Mouse (Mus musculus) 416B (cell line): Measurements from ENCODE around the gene Popdc3.
"Not testable (repeated sequence)": the region's sequence is repeated elsewhere in the genome, so short reads cannot be mapped to it uniquely, and the experiment has no call there.

ENCODE experiments used
- DNase-seq: peaks from one replicate; pipeline ENCODE4 v3.0.0; 2011; ENCODE audit warnings: low read depth

Popdc3 gene

DNA sequence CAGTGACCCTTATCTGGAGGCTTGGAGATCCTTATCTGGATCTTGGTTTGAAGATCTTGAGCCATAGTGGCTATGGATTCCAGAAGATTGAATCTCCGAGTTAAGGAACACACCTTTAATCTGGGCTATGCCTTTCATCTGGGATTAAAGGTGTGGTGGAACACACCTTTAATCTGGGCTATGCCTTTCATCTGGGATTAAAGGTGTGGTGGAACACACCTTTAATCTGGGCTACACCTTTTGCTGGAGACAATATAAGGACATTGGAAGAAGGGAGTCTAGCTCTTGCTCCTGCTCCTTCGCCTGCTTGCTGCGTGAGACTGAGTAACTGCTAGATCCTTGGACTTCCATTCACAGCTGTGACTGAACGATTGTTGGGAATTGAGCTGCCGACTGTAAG lies at the start of gene Popdc3:
Gene Popdc3, plus strand, starts transcription at position 301 of the 400 bp plus-strand sequence.
- not testable (repeated sequence) for DNase-seq

DNA sequence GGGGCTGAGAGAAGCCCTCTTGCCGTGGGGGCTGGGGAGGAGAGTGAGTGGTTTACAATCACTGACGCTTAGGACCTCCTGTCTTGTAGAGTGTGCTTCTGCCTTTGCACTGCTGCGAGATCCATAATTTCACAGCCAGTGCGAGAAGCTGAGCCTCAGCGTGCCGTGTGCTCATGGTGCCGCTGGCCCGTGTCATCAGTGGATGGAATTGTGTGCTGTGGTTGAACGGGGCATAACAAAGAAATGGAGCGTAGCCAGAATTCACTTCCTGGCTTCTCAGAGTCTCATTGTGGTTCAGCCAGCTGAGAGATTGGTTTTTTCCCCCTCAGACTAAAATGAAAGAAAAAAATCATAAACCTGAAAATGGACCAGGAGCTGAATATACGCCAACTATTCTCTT lies 48.8 kb upstream of the Popdc3 start:
- DNase-seq: peak; percentile 15

DNA sequence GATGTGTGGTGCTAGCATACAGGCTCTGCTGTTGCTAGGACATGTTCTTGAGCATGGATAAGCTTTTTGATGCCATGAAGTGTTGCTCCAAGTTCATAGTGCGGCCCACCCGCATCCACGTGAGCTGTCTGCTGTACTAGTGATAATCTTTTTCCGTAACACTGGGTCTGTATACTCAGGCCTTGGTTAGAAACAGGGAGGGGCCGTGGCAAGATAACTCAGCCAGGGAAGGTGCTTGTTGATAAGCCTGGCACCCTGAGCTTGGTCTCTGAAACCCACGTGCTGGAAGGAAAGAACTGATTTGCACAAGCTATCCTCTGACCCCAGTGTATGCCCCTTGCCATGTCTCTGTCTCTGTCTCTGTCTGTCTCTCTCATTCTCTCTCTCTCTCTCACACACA lies 47.9 kb upstream of the Popdc3 start:
- DNase-seq: no peak

DNA sequence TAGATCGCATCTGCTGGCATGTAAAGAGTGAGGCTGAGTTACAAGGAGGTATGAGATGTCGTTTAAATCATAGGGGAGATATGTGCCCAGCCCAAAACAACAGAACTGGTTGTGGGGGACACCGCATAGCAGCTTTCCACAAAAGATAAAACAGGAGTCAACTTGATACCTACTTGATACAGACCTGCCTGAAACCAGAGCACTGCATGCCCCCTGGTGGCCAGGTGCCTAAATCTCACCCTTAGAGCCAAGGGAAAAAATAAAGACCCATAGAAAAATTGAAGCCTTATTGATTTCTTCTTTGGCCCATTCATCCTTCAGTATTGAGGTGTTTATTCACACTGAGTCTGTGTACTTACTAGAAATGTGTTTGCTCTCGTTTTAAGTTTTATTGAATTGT lies 45.5 kb upstream of the Popdc3 start:
- no peak for DNase-seq

DNA sequence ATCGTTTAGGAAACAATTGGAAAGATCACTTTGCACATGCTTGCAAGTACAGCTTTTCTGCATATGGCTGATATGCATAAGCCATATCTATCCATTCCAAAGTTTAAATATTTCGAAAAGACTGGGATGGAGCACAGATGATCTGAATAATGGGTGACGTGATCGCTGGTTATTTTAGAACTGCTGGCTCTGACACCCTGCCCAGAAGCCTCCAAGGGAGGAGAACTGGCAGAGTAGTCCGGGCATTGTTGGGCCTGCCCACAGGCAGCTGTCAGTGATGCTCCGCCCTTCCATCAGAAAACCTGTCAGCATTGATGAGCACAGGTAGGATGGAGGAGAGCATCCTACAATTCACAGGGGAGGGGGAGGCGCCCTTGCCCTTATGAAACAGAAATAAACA lies 41.1 kb upstream of the Popdc3 start:
- no peak for DNase-seq

DNA sequence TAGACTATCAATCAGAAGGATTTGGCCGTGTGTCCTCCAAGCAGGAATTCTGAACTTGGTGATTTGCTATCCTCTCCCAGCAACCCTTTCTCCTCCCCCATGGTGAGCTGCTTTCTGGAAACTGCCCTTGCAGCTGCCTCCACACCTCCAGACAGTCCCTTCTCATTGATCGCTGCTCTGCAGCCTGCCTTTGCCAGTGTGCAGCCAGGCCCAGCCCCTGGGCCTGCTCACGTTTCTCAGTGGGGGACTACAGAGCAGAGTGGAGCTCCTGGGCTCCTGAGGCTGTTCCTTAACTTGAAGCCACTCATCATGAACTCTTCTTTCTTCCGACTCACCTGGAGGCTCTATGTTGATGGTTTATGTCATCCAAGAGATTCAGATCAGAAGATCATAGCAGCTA lies 38.0 kb upstream of the Popdc3 start:
- no peak for DNase-seq

DNA sequence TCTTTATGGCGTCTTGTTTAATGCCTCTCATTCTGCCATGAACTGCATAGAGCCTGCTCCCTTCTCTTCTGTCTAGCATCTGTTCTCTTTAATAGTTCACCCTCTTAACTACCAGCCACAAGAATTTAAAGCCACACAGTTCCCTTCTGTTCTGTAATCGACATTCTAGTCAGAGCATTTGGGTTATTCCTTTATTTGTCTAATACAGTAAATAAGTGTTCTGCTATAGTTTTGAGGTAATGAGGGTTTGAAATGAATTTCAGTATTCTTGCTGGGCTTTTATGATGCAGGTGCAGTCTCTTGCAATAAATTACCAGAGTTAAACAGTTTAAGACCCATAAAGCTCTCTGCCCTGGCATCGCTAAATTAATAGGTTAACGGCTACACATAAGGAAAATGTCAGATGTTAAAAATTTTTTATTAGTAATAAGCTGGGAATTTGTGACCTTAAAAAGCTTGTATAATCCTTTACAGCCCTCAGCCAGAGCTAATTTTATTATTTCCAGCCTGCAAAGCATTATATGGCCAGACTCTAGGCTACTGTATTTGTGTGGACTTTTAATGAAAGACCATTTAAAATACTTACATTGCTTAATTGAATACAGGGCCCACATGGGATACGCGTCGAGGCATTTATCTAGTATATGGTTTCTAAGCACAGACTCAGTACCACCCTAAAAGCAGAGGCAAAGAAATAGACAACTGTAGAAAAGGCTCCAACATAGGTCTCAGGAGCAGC lies 37.3 kb upstream of the Popdc3 start:
- no peak for DNase-seq

DNA sequence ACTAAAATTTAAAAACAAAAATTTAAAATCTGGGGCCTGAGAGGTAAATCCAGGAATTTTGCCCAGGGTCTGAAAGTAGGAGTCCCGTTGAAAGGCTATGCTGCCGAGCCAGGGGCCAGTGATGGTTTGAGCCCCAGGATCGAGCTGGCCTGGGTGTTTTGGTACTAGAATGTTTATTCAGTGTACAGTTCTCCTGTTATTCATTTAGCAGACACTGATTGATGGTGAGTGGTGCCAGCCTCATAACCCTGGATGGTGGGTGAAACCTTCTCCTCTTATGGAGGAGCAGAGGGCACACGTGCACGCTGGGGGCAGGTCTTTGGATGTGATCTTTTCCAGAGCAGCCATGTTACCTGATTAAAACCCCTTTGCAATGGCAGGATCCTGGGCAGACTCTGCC lies 35.5 kb upstream of the Popdc3 start:
- no peak for DNase-seq

DNA sequence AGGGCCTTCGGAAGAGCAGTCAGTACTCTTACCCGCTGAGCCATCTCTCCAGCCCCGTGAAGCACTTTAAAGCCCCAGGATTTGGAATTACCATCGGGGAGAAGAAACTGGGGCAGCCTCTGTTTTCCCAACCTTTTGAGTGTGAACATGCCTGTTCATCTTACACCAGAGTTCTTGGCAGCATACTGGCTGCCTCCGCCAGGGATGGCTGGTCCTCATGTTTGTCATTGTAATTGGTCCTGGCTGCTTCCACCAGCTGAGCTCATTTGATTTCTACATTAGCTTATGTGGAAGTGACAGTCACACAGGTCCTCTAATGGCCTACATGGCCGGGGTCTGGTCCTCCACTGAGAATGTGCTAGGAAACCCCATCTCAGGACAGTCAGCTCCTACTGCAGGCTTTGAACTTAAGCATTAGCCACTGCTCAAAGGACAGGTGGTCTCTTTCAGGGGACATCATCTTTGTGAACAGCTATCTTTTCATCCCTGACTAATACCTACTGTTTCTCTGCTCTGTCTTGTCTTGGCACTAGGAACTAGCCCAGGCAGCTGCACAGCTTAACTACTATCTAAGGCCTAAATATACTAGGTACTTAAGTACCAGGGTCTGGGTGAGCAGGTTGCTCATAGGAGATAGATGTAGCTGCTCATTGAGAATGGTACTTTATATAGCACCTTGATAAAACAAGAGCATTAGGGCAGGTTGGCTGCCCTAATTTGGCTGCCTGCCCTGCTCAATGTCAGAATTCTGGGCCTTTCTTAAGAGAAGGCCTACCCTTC lies 33.7 kb upstream of the Popdc3 start:
- DNase-seq: no peak

DNA sequence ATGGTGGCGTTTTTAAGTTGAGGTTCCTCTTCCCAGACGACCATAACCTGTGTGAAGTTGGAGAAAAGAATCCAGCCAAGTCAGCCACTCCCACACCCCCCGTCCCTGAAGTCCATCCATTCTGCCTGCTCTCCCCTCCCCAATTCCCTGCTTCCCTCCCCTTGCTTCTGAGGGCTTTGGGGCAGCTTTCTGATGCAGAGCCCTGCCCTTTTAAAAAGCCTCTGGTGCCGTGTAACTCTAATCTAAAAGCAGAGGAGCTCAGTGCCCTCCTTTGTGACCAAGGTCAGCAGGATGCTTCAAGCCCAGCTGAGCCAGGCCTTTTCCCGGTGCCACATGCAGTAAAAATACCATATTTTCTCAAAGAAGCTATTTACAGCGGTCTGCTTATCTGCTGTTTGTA lies 31.1 kb upstream of the Popdc3 start:
- no peak for DNase-seq

DNA sequence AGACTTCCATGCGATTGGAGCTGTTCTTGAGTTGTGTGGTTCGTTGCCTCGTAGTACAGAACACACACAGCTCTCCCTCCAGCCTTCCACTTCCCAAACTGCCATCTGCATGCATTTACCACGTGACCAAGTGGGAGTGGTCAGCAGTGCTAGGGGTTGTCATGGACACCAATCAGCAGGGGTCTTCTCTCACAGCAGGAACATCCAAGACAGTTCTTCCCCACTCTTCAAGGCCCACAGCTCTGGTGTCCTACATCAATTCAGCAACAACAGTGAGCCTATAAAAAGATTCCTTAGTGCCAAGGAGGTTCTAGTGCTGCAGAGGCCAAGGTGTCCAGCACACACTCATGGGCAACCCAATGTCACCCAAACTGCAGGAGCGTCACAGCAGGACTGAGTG lies 26.8 kb upstream of the Popdc3 start:
- no peak for DNase-seq

DNA sequence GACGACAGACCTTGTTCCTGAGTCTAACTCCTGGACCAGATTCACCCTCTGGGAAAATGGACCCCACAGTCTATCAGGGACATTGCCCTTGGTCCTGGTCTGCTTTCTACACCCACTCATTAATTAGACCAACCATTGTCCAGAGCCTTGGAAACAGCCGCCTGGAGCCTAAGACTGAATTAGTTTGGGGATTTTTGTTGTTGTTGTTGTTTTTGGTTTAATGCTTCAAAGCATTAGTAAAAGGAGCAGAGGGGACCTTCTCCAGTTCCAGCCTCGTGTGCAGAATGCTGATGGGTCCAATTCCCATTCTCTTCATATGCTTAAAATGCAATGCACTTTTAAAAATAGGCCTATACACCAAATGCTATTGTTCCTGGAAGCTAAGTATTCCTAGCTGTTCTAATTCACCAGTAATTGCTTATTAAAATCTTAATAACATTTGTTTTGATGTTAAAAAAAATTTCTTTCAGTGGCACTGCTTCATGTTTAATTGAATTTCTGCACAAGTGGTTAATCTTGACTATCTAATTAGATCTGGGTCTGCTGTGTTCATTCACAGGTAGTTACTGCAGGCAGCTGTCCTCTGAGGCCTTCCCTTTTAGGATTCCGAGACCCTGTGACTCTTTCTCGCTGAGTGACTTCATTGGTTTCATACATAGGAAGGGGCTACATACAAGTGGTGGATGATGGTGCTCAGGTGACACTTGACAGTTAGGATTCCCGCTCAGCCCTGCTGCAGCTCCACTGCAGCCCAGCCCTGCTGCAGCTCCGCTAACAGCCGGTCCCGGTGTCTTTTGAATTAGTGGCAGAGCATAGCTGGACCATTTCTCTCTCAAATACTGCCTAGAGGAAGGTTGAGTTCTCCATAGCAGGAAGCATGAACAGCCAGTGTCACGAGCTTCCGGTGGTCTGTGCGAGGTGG lies 25.9 kb upstream of the Popdc3 start:
- DNase-seq: no peak

DNA sequence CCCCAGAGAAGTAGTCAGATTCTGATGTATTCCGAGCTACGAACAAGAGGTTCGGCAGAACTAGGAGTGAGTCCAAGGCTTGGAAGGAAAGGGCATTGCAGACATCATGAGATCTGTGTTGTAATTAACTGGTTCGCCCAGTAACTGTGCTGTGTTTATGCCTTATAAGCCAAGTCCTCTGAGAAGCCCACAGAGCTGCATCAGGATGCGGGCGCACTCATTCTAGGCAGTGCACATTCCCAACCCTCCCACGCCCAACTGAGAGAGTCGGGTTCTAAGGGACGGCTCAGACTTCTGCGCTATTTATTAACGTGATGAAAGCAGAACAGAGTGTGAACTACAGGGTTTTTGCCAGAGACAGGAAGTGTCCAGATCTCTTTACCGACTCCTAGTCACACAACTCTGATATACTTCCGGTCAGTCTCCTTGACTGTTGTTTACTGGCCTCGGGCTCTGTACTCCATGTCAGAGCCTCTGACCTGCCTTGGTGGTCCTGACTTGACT lies 23.3 kb upstream of the Popdc3 start:
- no peak for DNase-seq

DNA sequence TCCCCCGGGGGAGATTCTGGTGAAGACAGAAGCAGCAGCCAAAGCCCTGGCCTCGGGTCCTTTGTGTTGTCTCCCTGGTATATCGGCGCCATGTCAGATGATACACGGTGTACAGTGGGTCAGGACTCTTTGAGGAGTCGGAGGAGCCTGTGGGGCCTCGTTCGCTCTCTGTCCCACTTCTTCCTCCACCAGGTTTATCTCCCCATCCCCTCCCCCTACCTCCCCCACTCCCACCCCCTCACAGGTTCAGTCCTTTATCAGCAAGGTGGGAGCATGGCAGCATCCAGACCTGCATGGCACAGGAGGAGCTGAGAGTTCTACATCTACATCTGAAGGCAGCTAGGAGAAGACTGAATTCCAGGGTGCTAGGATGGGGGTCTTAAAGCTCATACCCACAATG lies 12.0 kb upstream of the Popdc3 start:
- no peak for DNase-seq

DNA sequence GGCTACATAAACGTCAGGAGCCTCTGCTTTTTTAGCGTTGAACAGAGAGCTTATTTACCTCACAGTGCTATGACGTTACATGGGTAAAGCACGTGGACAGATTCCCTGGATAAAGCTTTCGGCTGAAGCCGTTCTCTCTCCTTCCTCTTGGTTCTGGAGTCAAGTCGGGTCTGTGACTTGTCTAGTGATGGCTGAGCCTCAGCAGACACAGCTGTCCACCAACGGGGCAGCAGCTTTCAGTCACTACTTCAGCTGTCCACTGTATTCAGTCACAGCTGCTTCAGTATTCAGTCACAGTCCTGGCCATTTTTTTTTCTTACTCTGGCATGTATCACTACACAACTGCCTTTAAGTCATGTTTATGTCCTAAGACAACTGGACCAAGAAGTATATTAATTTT lies 4.0 kb upstream of the Popdc3 start:
- DNase-seq: no peak

DNA sequence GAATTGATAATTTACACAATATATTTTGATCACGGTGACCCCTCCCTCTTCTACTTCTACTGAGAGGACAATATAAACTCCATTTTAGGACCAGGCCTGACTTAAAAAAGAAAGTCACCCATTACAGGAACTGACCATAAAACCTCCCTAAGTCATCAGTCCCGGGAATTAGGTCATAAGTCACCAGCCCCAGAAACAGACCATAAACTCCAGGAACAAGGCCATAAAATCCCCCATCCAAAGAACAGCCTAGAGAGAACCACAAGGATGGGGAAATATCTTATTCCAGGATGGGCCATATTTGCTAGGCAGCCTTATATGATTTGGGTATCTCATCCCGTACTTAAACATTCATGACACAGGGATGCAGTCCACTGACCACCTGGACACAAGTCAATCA lies 3.6 kb upstream of the Popdc3 start:
- DNase-seq: no peak

DNA sequence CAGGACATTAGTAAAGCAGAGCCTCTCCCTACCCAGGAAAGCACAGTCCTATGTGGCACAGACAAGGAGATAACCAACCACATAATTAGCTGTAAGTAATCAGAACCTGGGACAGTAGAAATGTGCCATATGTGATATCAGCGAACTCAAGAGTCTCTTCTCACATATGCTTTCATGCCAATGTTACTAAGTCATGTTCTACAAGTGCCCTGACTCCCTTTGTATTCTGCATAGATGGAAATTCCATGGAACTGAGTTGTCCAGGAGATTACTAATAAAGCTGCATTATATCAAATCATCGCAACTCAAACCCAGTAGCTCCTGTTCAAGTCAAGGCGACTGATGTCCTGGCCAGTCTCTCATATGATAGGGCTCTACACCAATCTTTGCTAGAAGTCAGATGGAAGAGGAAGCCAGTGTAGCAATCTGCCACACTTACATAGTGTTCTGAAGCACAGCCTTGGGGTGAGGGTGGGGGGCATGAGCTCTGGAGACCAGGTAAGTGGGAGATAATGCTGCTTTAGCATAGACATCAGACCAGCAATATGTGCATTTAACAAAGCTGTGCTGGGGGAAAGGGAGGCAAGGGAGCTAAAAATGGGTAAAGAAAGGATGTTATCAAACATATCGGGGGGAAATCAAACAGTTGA lies 2.9 kb downstream of the Popdc3 start:
- DNase-seq: no peak

DNA sequence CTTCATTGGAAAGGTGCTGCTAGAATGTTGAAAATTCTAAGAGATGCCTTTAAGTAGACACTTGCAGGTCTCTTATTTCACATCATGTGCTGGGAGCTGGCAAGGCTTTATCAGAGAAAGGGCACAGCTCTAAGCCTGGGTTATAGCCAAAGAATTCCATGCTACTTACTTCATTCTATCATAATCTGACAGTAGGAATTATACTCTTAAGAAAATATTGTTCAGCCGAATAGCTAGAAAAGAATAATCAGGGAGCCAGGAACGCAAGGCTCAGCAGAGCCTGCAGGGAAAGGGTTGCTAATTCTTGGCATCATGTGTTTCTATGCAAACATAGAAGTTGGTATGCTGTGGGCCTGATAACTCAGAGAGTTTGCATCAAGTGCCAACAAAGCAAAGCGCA lies 3.4 kb downstream of the Popdc3 start:
- DNase-seq: no peak

DNA sequence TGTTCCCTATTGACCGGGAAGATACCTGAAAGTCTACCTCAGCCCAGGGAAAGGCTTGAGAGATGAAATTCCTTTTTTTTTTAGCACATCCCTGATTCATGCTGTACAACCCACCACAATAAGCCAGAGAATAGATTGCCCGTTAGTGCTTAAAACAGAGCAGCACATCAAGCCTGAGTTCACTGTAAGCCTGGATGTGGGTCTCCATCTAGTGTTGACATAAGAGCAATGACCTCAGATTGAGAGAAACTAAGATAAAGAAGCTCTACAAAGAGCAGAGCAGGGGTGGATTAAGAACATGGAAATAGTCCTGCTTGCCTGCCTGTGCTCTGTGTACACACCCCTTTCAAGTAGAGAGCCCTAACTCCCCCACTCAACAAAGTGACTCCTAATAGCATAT lies 7.6 kb downstream of the Popdc3 start:
- peak; percentile 13 for DNase-seq

DNA sequence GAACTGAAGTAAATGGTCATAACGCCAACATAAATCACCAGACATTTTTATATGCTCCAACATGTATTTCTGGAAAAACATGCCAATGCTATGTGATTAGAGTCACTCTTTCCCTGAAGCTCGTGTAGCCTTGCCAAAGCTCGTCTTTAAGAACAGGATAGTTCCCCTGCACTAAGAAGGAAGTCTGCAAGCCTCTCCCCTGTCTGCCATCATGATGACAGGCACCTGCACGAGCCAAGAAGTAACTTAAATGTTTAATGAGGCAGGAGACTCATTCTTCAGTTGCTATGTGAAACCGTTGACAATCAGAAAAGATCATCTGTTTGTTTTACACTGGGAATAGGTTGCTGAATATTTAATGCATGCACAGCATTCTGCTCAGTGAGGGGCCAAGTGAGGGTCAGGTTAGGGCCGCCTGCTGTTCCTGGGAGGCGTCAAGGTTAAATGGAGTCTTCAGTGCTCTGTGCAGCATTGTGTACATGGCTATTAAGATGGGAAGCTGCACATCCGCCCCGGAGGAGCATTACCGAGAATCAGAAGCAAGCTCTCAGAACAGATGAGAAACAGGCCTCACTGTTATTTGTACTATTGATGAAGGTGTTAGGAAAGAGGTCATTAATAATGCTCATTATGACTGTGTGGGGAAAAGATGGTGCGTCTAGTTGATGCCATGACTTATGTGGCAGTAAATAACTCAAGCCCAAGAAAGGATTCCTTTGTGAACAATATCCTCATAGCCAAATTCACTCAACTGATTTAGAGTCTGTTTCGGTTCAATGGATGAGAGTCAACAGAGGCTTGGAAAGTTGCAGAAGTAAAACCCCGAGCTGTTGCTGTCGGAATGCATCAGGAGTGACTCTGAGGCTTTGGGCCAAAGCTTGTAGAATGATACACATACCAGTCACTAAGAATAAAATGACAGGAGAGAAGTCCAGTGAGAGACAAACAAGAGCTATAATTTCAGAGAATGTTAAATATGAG lies 15.7 kb downstream of the Popdc3 start:
- DNase-seq: no peak

DNA sequence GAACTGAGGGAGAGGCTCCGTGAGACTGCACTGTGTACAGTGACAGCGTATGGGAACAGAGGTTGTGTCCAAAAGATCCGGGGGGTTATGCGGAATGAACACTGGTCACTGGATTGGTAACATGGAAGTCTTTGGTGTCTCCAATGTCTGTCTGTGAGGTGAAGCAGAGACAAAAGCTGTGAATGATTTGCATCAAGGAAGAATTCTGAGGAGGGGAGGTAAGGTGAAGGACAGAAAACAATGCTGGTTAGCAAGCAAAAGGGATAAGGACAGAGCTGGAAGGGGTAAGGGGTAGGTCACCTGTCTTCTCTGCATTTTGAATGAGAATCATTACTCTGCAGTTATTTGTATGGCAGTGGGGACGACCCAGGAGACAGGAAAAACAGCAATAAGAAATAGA lies 16.6 kb downstream of the Popdc3 start:
- no peak for DNase-seq
